Mouse (Mus musculus) liver, embryonic 14.5 days (tissue): ENCODE results near the gene Cda.

Experiments used
- CTCF ChIP-seq: IDR thresholded peaks from 2 replicates; pipeline ENCODE4 v1.5.1; 2016; ENCODE audit warnings: antibody characterized with exemption, low read depth, control low read depth
- EP300 ChIP-seq: IDR thresholded peaks from 2 replicates; pipeline ENCODE4 v1.6.1; 2016; ENCODE audit warnings: antibody characterized with exemption, low read depth

DNA sequence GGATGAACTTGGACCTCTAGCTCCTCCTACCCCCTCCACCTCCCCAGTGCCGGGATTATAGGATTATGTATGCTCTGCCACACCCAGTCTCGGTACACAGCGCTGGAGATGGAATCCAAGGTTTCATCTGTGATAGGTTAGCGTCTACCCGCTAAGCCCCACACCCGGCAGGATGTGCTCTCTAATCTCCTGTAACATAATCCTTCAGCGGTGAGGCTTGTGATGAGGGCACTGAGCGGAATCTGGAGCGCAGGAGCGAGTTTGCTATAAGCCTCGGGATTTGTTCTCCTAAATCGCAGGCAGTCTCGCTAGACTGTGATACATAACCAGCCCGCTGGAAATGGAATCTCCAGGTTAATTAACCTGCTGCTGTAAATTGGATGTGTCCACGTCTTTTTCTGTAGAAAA, 37.5 kb downstream of the Cda start:
- TF ChIP-seq CTCF (no peak), EP300 (no peak)
